Mouse (Mus musculus) liver, adult 2 months (tissue): Measurements from ENCODE around the gene Fam227a. TPM values are rescaled to one million over a fixed set of nuclear protein-coding genes. Genes with fewer than 3 reads are reported as not detected.

ENCODE experiments used
- DNase-seq: peaks from one replicate; pipeline ENCODE4 v3.0.0-alpha.2; 2011; ENCODE audit warnings: low read depth, low spot score; ENCODE audit errors: extremely low read depth
- H3K27ac ChIP-seq: fragments of 200-500 bp; replicated peaks from 2 replicates; pipeline ENCODE4 v1.5.1; 2012; ENCODE audit warnings: low read depth, mild to moderate bottlenecking, control low read depth, inconsistent platforms, low read length; ENCODE audit not compliant: insufficient read depth
- H3K27me3 ChIP-seq: fragments of 200-500 bp; 2 replicates; pipeline ENCODE4 v1.6.1; 2012; ENCODE audit warnings: mild to moderate bottlenecking, moderate library complexity, low read length, inconsistent platforms; ENCODE audit not compliant: control insufficient read depth, insufficient read depth
- H3K36me3 ChIP-seq: fragments of 200-500 bp; 2 replicates; pipeline ENCODE4 v1.6.1; 2012; ENCODE audit warnings: low read length, inconsistent platforms; ENCODE audit not compliant: control insufficient read depth, insufficient read depth
- H3K4me1 ChIP-seq: fragments of 200-500 bp; 2 replicates; pipeline ENCODE4 v1.6.1; 2011; ENCODE audit warnings: low read length; ENCODE audit not compliant: control insufficient read depth, insufficient read depth
- H3K4me3 ChIP-seq: fragments of 200-500 bp; 2 replicates; pipeline ENCODE4 v1.5.1; 2011; ENCODE audit warnings: low read depth, mild to moderate bottlenecking, control low read depth, low read length, moderate library complexity; ENCODE audit not compliant: insufficient read depth
- H3K79me2 ChIP-seq: fragments of 200-500 bp; 2 replicates; pipeline ENCODE4 v1.6.1; 2012; ENCODE audit warnings: inconsistent platforms, mild to moderate bottlenecking, low read length, moderate library complexity; ENCODE audit not compliant: control insufficient read depth, insufficient read depth
- H3K9ac ChIP-seq: fragments of 200-500 bp; 2 replicates; pipeline ENCODE4 v1.6.1; 2012; ENCODE audit warnings: low read depth, mild to moderate bottlenecking, control low read depth, inconsistent platforms, low read length
- CTCF ChIP-seq: fragments of 200-500 bp; IDR thresholded peaks from 2 replicates; pipeline ENCODE4 v1.5.1; 2011; ENCODE audit warnings: low read depth, low read length, control low read depth
- POLR2A ChIP-seq: fragments of 200-500 bp; IDR thresholded peaks from 2 replicates; pipeline ENCODE4 v1.6.1; 2011; ENCODE audit warnings: low read length, control low read depth; ENCODE audit not compliant: insufficient read depth; ENCODE audit errors: extremely low read depth
- WGBS: fragments of 180-500 bp; shearing (Covaris S2); methylation state at CpG from one replicate; pipeline ENCODE4 v1.1.7; 2018; 5-methylcytosine and 5-hydroxymethylcytosine counted together
- polyA plus RNA-seq: library from polyadenylated mRNA; depleted of rRNA; stranded (reverse); fragments of >200 nt; gene quantifications from 2 replicates; pipeline ENCODE4 v1.2.3, GENCODE M21; 2012
- total RNA-seq: library from RNA; depleted of rRNA; stranded (reverse); fragments of >200 nt; gene quantifications from 2 replicates; pipeline ENCODE4 v1.2.3, GENCODE M21; 2014

Gene Fam227a
- total and polyA plus RNA-seq, 2 experiments: 0.20 to 0.83 TPM

DNA sequence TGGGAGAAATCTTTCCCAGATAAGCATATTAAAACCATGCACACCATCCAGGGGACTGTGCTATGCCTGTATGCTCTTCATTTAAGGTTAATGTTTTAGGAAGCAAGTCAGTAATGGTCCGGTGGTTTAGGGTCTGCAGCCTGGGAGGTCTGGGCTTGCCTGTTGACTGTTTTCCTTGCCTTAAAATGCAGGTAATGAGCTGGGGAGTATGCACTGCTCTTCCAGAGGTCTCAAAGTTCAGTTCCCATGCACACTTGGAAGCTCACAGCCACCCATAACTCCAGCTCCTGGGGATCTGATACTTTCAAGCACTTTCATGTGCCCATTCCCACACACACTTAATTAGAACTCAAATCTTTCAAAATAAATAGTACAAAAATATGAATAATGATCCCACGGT is 37.8 kb upstream of the Fam227a start:
- no peak overlapping the region for H3K4me3 ChIP-seq

DNA sequence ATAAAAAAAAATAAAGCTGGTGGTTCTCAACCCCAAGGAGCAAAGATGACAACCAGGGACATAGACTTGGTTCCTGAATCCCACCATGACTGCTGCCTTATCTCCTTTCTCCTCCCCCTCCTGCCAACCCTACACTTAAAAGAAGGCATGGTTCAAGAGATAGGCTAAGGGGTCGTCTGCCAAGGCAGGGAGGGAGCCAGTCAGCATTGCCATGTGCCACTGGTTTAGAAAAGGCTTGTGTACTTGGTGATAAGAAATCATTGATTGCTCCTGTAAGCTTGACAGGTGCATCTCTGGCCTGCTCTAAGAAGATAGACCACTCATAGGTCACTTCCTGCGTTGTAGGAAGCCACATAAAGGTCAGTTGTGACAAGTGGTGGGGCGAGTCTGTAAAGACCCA is 36.8 kb upstream of the Fam227a start:
- no peaks in the 10 kb centered on the region; the same call in 1 of the 2 replicates for H3K36me3 ChIP-seq
- no peak for TF ChIP-seq CTCF
- H3K79me2 ChIP-seq: peaks cover 41% of the 10 kb centered on the region
- H3K27ac ChIP-seq: no peak overlapping the region
- no peaks in the 10 kb centered on the region for H3K27me3 ChIP-seq
- 54% methylated on average over 3 of the region's 3 CpGs for WGBS
- no peak overlapping the region for H3K4me3 ChIP-seq
- peaks cover 9% of the 10 kb centered on the region for H3K4me1 ChIP-seq
- DNase-seq: no peak
- H3K9ac ChIP-seq: no peak overlapping the region

More for the DNA sequence above, 37.8 kb upstream of the Fam227a start:
- Histone ChIP-seq H3K9ac (no peak overlapping the region), H3K4me1 (peaks cover 7% of the 10 kb centered on the region), H3K79me2 (peaks cover 35% of the 10 kb centered on the region), H3K27me3 (no peaks in the 10 kb centered on the region), H3K27ac (peak overlapping the region; percentile 42), H3K36me3 (no peaks in the 10 kb centered on the region; the same call in 1 of the 2 replicates)
- no peak for TF ChIP-seq POLR2A
- TF ChIP-seq CTCF: no peak
- no peak for DNase-seq
- 54% methylated on average over 2 of the region's 2 CpGs for WGBS

DNA sequence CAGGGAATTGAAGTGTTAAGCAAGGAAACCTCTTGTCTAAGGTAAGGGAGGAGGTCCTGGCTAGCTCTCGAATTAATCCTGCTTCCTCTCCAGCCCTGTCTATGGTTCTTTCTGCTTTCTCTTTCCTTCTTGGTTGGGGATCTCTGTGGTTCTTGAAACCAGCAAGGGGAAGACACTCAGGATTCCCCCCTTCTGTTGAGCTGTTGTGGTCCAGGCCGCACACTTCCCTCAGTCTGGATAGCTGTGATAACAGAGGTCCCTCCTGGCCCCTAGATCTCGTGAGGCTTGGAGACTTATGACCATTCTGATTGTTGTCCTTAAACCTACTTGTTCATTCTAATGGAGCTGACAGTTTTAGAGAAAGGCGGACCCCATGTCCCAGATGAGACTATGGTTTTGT is 35.8 kb upstream of the Fam227a start:
- Histone ChIP-seq H3K36me3 (no peaks in the 10 kb centered on the region; the same call in 1 of the 2 replicates), H3K9ac (no peak overlapping the region), H3K4me3 (no peak overlapping the region), H3K79me2 (peaks cover 40% of the 10 kb centered on the region), H3K4me1 (peaks cover 9% of the 10 kb centered on the region), H3K27ac (no peak overlapping the region), H3K27me3 (no peaks in the 10 kb centered on the region)
- DNase-seq: no peak
- WGBS: 88% methylated on average over 4 of the region's 4 CpGs
- TF ChIP-seq POLR2A: no peak
- TF ChIP-seq CTCF: no peak

DNA sequence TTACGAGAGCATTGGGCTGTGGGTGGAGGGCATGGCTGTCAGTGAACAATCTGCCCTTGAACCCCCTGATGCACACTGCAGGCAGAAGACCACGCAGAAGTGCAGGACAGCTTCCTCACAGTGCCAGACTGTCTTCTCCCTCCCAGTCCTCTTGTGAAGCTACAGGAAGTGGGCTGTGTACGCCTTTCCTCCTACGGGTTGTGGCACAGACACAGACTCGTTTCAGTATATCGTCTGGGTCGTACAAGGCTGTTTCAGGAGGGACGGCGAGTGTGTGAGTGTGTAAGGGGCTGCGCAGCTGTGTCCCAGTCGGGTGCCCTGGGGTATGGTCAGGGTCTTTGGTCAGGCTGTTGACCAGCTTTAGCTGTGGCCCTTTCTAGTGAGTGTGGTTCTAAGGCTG is 35.0 kb upstream of the Fam227a start:
- H3K4me1 ChIP-seq: peaks cover 9% of the 10 kb centered on the region
- no peak for TF ChIP-seq CTCF
- TF ChIP-seq POLR2A: no peak
- no peak for DNase-seq
- H3K36me3 ChIP-seq: no peaks in the 10 kb centered on the region
- H3K9ac ChIP-seq: peak overlapping the region; percentile 25
- H3K27ac ChIP-seq: no peak overlapping the region
- peaks cover 34% of the 10 kb centered on the region for H3K79me2 ChIP-seq
- WGBS: 65% methylated on average over 11 of the region's 11 CpGs
- no peaks in the 10 kb centered on the region for H3K27me3 ChIP-seq
- no peak overlapping the region for H3K4me3 ChIP-seq

DNA sequence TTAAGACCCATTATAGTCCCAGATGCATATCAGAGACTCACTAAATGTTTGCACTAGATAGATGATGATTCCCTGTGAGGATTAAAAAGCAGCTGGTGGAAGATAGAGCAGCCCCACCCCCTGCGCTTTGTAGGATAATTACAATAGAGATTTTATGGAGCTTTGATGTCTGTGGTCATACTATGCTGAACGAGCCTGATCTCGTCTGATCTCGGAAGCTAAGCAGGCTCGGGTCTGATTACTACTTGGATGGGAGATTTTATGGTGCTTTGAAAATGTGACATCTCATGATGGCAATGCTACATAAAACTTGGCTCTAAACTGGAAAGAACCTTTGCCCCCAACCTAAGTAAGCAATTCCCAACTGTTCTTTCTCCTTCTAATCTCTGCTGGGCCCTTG is 33.6 kb upstream of the Fam227a start:
- H3K4me1 ChIP-seq: peaks cover 11% of the 10 kb centered on the region
- DNase-seq: no peak
- no peak overlapping the region for H3K9ac ChIP-seq
- H3K27ac ChIP-seq: no peak overlapping the region
- H3K36me3 ChIP-seq: no peaks in the 10 kb centered on the region
- TF ChIP-seq CTCF: no peak
- no peak for TF ChIP-seq POLR2A
- 94% methylated on average over 5 of the region's 5 CpGs for WGBS
- H3K4me3 ChIP-seq: no peak overlapping the region
- H3K27me3 ChIP-seq: no peaks in the 10 kb centered on the region
- H3K79me2 ChIP-seq: peaks cover 30% of the 10 kb centered on the region

DNA sequence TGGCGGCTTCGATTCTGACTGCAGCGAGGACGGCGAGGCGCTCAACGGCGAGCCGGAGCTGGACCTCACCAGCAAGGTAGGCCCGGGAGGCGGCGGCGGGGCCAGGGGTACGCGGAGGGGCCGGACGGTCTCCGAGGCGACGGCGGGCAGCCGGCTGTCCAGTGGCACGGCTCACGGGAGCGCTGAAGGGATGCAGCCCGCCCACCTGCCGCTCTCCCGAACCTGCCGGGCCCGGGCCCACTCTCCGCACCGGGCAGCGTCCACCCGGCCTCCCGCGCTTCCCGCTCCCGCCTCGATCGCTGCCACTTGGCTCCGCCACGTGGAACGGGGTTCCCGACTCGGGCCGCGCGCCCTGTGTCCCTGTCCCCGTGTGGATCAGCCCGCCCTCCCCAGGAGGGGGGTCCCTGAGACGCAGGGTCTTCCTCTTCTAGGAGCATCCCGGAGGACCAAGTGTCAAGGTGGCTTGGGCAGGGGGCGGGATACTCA is 32.3 kb upstream of the Fam227a start:
- under 1% methylated on average over 48 of the region's 53 CpGs for WGBS
- TF ChIP-seq POLR2A (no peak), CTCF (no peak)
- no peaks in the 10 kb centered on the region for H3K36me3 ChIP-seq
- H3K9ac ChIP-seq: peak overlapping the region; percentile 89
- H3K27me3 ChIP-seq: no peaks in the 10 kb centered on the region
- H3K79me2 ChIP-seq: peaks cover 30% of the 10 kb centered on the region
- H3K27ac ChIP-seq: peak overlapping the region; percentile 39
- DNase-seq: no peak
- peaks cover 14% of the 10 kb centered on the region for H3K4me1 ChIP-seq
- peak overlapping the region; percentile 75 for H3K4me3 ChIP-seq
